25 mouse cellular contexts compared by ENCODE assay signal in the genomic region with DNA sequence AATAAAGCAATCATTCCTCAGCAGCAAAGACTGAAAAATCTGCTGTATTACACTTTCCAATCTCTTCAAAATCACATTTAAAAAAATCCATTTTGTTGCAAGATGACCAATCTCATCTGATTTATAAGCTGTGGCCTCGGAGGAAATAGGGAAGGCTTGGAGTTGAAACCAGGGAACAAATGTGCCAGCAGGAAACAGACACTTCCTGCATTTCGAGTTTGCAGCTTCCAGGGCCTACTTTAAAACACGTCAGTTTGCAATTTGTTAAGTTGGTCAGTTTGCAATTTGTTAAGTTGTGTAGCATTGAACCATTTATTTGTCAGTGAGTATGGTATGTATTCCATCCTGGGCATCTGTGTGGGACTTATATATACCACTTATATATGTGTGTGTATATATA.
DNase-seq lines count a peak whose midpoint lies in the region; ATAC-seq lines count a peak whose summit lies in the region.
"Had no signal": no experiment of that assay in that cellular context is flagged by ENCODE, and none has a peak within 500 bp of the region (broad histone marks: within the 10 kb centered on the region; RNA-seq: fewer than 3 reads in every experiment).

No protein-coding gene starts in this region.

- DNase-seq in hindbrain, embryonic 11.5 days (ENCODE audit: low spot score): no peak
- DNase-seq in hindbrain, embryonic 10.5 days (ENCODE audit: low spot score): no peak
- peak; percentile 1 for DNase-seq in kidney, postnatal 14 days
- DNase-seq in kidney, postnatal 36 days: no peak
- DNase-seq in midbrain, embryonic 14.5 days: no peak
- no peak for DNase-seq in frontal cortex, adult 2 months (ENCODE audit: extremely low spot score in 1 of 2, low spot score in 1 of 2)
- DNase-seq: adrenal gland, adult 2 months; adrenal gland, postnatal 14 days; cerebellum, adult 11 months; cerebellum, adult 2 months; cerebellum, adult 9-11 months; cerebellum, postnatal 25 days; gastrocnemius, adult 2 months; gastrocnemius, postnatal 14 days; heart, adult 18-20 months; heart, postnatal 14 days; heart, postnatal 4 days had no signal

- H3K27me3 ChIP-seq in hindbrain, embryonic 11.5 days (ENCODE audit: control insufficient read depth, insufficient read depth, low read length): peaks cover 5% of the 10 kb centered on the region; the same call in 1 of the 2 replicates
- H3K27me3 ChIP-seq in hindbrain, embryonic 10.5 days (ENCODE audit: insufficient read depth, poor library complexity, severe bottlenecking): peaks cover 54% of the 10 kb centered on the region
- peaks cover 16% of the 10 kb centered on the region; the same call in 1 of the 2 replicates for H3K27me3 ChIP-seq in midbrain, embryonic 12.5 days
- peaks cover 4% of the 10 kb centered on the region for H3K27me3 ChIP-seq in midbrain, embryonic 14.5 days (ENCODE audit: control insufficient read depth, insufficient read depth, low read length)
- H3K27me3 ChIP-seq: embryonic facial prominence, embryonic 12.5 days; embryonic facial prominence, embryonic 15.5 days; forebrain, embryonic 15.5 days; heart, embryonic 13.5 days had no signal

- no peaks in the 10 kb centered on the region for H3K36me3 ChIP-seq in hindbrain, embryonic 11.5 days (ENCODE audit: control insufficient read depth, insufficient read depth, low read length)
- H3K36me3 ChIP-seq in hindbrain, embryonic 10.5 days: no peaks in the 10 kb centered on the region
- H3K36me3 ChIP-seq in midbrain, embryonic 12.5 days: no peaks in the 10 kb centered on the region
- H3K36me3 ChIP-seq in midbrain, embryonic 14.5 days (ENCODE audit: control insufficient read depth, insufficient read depth, low read length): no peaks in the 10 kb centered on the region
- H3K36me3 ChIP-seq: embryonic facial prominence, embryonic 12.5 days; embryonic facial prominence, embryonic 15.5 days; forebrain, embryonic 15.5 days; heart, embryonic 10.5 days; heart, embryonic 13.5 days had no signal

- WGBS in hindbrain, embryonic 11.5 days: 63% methylated on average over 3 of the region's 3 CpGs
- 62% methylated on average over 3 of the region's 3 CpGs for WGBS in hindbrain, embryonic 10.5 days
- WGBS in midbrain, embryonic 12.5 days: 73% methylated on average over 3 of the region's 3 CpGs
- 59% methylated on average over 3 of the region's 3 CpGs for WGBS in midbrain, embryonic 14.5 days

- no peak overlapping the region for H3K4me3 ChIP-seq in hindbrain, embryonic 11.5 days (ENCODE audit: low read depth, low read length)
- H3K4me3 ChIP-seq in hindbrain, embryonic 10.5 days: no peak overlapping the region
- no peak overlapping the region for H3K4me3 ChIP-seq in midbrain, embryonic 12.5 days
- H3K4me3 ChIP-seq in midbrain, embryonic 14.5 days (replicated peaks; ENCODE audit: low read depth, low read length): no peak overlapping the region
- H3K4me3 ChIP-seq: embryonic facial prominence, embryonic 12.5 days; embryonic facial prominence, embryonic 15.5 days; forebrain, embryonic 15.5 days; gastrocnemius, adult 2 months; heart, embryonic 10.5 days; heart, embryonic 13.5 days had no signal

- no peak for ATAC-seq in hindbrain, embryonic 11.5 days (ENCODE audit: low FRiP score)
- ATAC-seq in midbrain, embryonic 12.5 days (ENCODE audit: low FRiP score, low read depth): no peak
- no peak for ATAC-seq in midbrain, embryonic 14.5 days (ENCODE audit: low FRiP score, low TSS enrichment)
- ATAC-seq in megakaryocyte progenitor cell, adult 5-6 weeks (replicated peaks; ENCODE audit: poor library complexity): 0 out of 2 replicates have a peak, but pooled peaks have one; percentile 39
- ATAC-seq: CD4-positive, CD25-positive, alpha-beta regulatory T cell, adult 4 months had no signal

- H3K4me2 ChIP-seq in hindbrain, embryonic 11.5 days (replicated peaks; ENCODE audit: low read depth, low read length): no peak overlapping the region
- no peak overlapping the region for H3K4me2 ChIP-seq in midbrain, embryonic 12.5 days (replicated peaks)
- no peak overlapping the region for H3K4me2 ChIP-seq in midbrain, embryonic 14.5 days (ENCODE audit: low read length)
- H3K4me2 ChIP-seq: embryonic facial prominence, embryonic 12.5 days; embryonic facial prominence, embryonic 15.5 days; forebrain, embryonic 15.5 days; heart, embryonic 13.5 days had no signal

- peak overlapping the region; percentile 51; the same call in 1 of the 2 replicates for H3K27ac ChIP-seq in hindbrain, embryonic 11.5 days (ENCODE audit: low read depth, low read length)
- H3K27ac ChIP-seq in hindbrain, embryonic 10.5 days: no peak overlapping the region
- H3K27ac ChIP-seq in midbrain, embryonic 12.5 days (replicated peaks): peak overlapping the region; percentile 68
- no peak overlapping the region for H3K27ac ChIP-seq in midbrain, embryonic 14.5 days (replicated peaks; ENCODE audit: low read depth, low read length)
- H3K27ac ChIP-seq: embryonic facial prominence, embryonic 12.5 days; embryonic facial prominence, embryonic 15.5 days; forebrain, embryonic 15.5 days; gastrocnemius, adult 2 months; heart, embryonic 10.5 days; heart, embryonic 13.5 days had no signal

- H3K9me3 ChIP-seq in hindbrain, embryonic 11.5 days (ENCODE audit: control insufficient read depth, low read length): no peaks in the 10 kb centered on the region
- no peaks in the 10 kb centered on the region; the same call in 1 of the 2 replicates for H3K9me3 ChIP-seq in hindbrain, embryonic 10.5 days
- H3K9me3 ChIP-seq in midbrain, embryonic 12.5 days: no peaks in the 10 kb centered on the region
- 0 out of 2 replicates have a peak, but pooled peaks cover 3% of the 10 kb centered on the region for H3K9me3 ChIP-seq in midbrain, embryonic 14.5 days (ENCODE audit: control insufficient read depth, low read length)
- H3K9me3 ChIP-seq: embryonic facial prominence, embryonic 12.5 days; embryonic facial prominence, embryonic 15.5 days; forebrain, embryonic 15.5 days; heart, embryonic 10.5 days had no signal

- no peak overlapping the region for H3K9ac ChIP-seq in hindbrain, embryonic 11.5 days (ENCODE audit: low read depth, low read length)
- no peak overlapping the region for H3K9ac ChIP-seq in midbrain, embryonic 12.5 days (replicated peaks)
- no peak overlapping the region for H3K9ac ChIP-seq in midbrain, embryonic 14.5 days (replicated peaks; ENCODE audit: low read length)
- H3K9ac ChIP-seq: embryonic facial prominence, embryonic 12.5 days; embryonic facial prominence, embryonic 15.5 days; forebrain, embryonic 15.5 days; heart, embryonic 13.5 days had no signal

- no peaks in the 10 kb centered on the region for H3K4me1 ChIP-seq in hindbrain, embryonic 11.5 days (replicated peaks; ENCODE audit: control insufficient read depth, insufficient read depth, low read length)
- H3K4me1 ChIP-seq in hindbrain, embryonic 10.5 days (replicated peaks): peaks cover 30% of the 10 kb centered on the region
- H3K4me1 ChIP-seq in midbrain, embryonic 12.5 days: peaks cover 12% of the 10 kb centered on the region
- peaks cover 17% of the 10 kb centered on the region for H3K4me1 ChIP-seq in midbrain, embryonic 14.5 days (ENCODE audit: control insufficient read depth, insufficient read depth, low read length)
- H3K4me1 ChIP-seq: embryonic facial prominence, embryonic 12.5 days; embryonic facial prominence, embryonic 15.5 days; heart, embryonic 10.5 days; heart, embryonic 13.5 days had no signal

Comparison
In these comparisons a context has a peak if more than half of its experiments do, and no peak if none do; other contexts are left out.
1. H3K27ac ChIP-seq: peak in hindbrain, embryonic 11.5 days (single experiment) and midbrain, embryonic 12.5 days (single experiment); none in hindbrain, embryonic 10.5 days (single experiment) and midbrain, embryonic 14.5 days (single experiment).